Mouse (Mus musculus) heart, adult 2 months (tissue): ENCODE measurements around the gene Prrx1. TPM values are rescaled to one million over a fixed set of nuclear protein-coding genes. Genes with fewer than 3 reads are reported as not detected.

ENCODE experiments used
- DNase-seq, 2 experiments: peaks; one replicate each; pipeline ENCODE4 v3.0.0; 2021
- H3K27ac ChIP-seq: fragments of 200-600 bp; 2 replicates; pipeline ENCODE4 v1.8.1; 2022
- H3K27me3 ChIP-seq: fragments of 200-500 bp; 2 replicates; pipeline ENCODE4 v1.6.1; 2012; ENCODE audit warnings: mild to moderate bottlenecking, low read length, inconsistent platforms, mixed read lengths; ENCODE audit not compliant: control insufficient read depth, insufficient read depth
- H3K36me3 ChIP-seq: fragments of 200-500 bp; 2 replicates; pipeline ENCODE4 v1.6.1; 2012; ENCODE audit warnings: low read length, inconsistent platforms; ENCODE audit not compliant: control insufficient read depth, insufficient read depth
- H3K4me1 ChIP-seq: fragments of 200-500 bp; 2 replicates; pipeline ENCODE4 v1.6.1; 2011; ENCODE audit warnings: low read length; ENCODE audit not compliant: control insufficient read depth, insufficient read depth
- H3K4me3 ChIP-seq: fragments of 200-600 bp; 2 replicates; pipeline ENCODE4 v1.8.1; 2022
- H3K79me2 ChIP-seq: fragments of 200-500 bp; replicated peaks from 2 replicates; pipeline ENCODE4 v1.6.1; 2012; ENCODE audit warnings: mild to moderate bottlenecking, inconsistent platforms, low read length, moderate library complexity, mixed read lengths; ENCODE audit not compliant: control insufficient read depth, insufficient read depth
- H3K9ac ChIP-seq: fragments of 200-500 bp; 2 replicates; pipeline ENCODE4 v1.6.1; 2012; ENCODE audit warnings: low read depth, mild to moderate bottlenecking, control low read depth, inconsistent platforms, low read length, mixed read lengths
- CTCF ChIP-seq: fragments of 200-600 bp; IDR thresholded peaks from 2 replicates; pipeline ENCODE4 v1.8.1; 2022; ENCODE audit warnings: antibody characterized with exemption, mild to moderate bottlenecking, moderate library complexity
- EP300 ChIP-seq: fragments of 200-500 bp; IDR thresholded peaks from 2 replicates; pipeline ENCODE4 v1.6.1; 2011; ENCODE audit warnings: low read depth, low read length, control low read depth; ENCODE audit not compliant: insufficient read depth
- POLR2A ChIP-seq: fragments of 200-500 bp; IDR thresholded peaks from 2 replicates; pipeline ENCODE4 v1.6.1; 2011; ENCODE audit warnings: mild to moderate bottlenecking, low read depth, low read length, control low read depth; ENCODE audit not compliant: insufficient read depth
- WGBS: fragments of 180-500 bp; shearing (Covaris S2); methylation state at CpG from one replicate; pipeline ENCODE4 v1.1.7; 2018; 5-methylcytosine and 5-hydroxymethylcytosine counted together
- intact Hi-C: fragments of 180-260 bp; cut with DNase I; formaldehyde crosslinking; loops from one replicate; pipeline ENCODE4 v1.15.1; 2025
- polyA plus RNA-seq: library from polyadenylated mRNA; depleted of rRNA; stranded (reverse); fragments of >200 nt; gene quantifications from 2 replicates; pipeline ENCODE4 v1.2.3, GENCODE M21; 2012
- total RNA-seq, 2 experiments: library from RNA; stranded (reverse); gene quantifications; 2 replicates each; pipeline ENCODE4 v1.2.3; 2021

Prrx1 gene
- total and polyA plus RNA-seq, 3 experiments = 15.0 to 29.5 (median 28.1) TPM

GRCm38 (mm10) chr1:163357733-163358132 lies 44.2 kb upstream of the Prrx1 start:
- no peaks in the 10 kb centered on the region for H3K36me3 ChIP-seq
- H3K4me3 ChIP-seq = no peak overlapping the region
- H3K79me2 ChIP-seq = no peaks in the 10 kb centered on the region
- intact Hi-C loops = no loop called here
- DNase-seq = no peak
- H3K9ac ChIP-seq = no peak overlapping the region
- WGBS = 82% methylated on average over 6 of the region's 6 CpGs
- H3K4me1 ChIP-seq = no peaks in the 10 kb centered on the region
- TF ChIP-seq EP300 = no peak
- TF ChIP-seq CTCF = no peak
- no peak for TF ChIP-seq POLR2A
- H3K27me3 ChIP-seq = no peaks in the 10 kb centered on the region
- no peak overlapping the region for H3K27ac ChIP-seq

DNA sequence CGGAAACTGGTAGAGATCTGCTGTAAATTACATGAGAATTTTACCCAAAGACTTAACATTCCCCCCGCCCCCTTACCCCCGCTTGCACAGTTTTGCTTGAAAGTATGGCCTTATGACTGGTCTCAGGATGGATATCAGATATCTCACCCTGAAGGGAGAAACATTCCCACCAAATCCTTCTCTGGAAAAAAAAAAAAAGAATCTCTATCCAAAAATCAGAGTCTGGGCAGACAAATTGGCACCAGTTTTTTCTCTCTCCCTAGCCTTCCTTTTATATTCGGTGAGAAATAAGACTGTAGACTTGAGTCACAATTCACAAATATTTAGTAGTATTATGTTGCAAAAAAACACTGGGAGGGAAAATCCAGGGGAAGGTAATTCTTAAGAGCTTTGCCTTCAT lies 42.7 kb upstream of the Prrx1 start:
- Histone ChIP-seq H3K4me1 (no peaks in the 10 kb centered on the region), H3K27me3 (no peaks in the 10 kb centered on the region), H3K79me2 (no peaks in the 10 kb centered on the region), H3K36me3 (no peaks in the 10 kb centered on the region), H3K9ac (no peak overlapping the region), H3K27ac (no peak overlapping the region), H3K4me3 (no peak overlapping the region)
- intact Hi-C loops = no loop called here
- 78% methylated on average over 4 of the region's 4 CpGs for WGBS
- TF ChIP-seq EP300 = no peak
- DNase-seq = no peak

- TF ChIP-seq EP300 = no peak
- TF ChIP-seq CTCF = no peak
- no peak for TF ChIP-seq POLR2A
- intact Hi-C loops = no loop called here
- WGBS = 51% methylated on average over 3 of the region's 3 CpGs
These were observed 42.2 kb upstream of the Prrx1 start for GRCm38 (mm10) chr1:163355626-163356156.

GRCm38 (mm10) chr1:163350988-163351387 lies 37.5 kb upstream of the Prrx1 start:
- Histone ChIP-seq H3K9ac (no peak overlapping the region), H3K79me2 (no peaks in the 10 kb centered on the region), H3K4me1 (no peaks in the 10 kb centered on the region), H3K27me3 (no peaks in the 10 kb centered on the region), H3K4me3 (no peak overlapping the region), H3K27ac (no peak overlapping the region), H3K36me3 (no peaks in the 10 kb centered on the region)
- WGBS = 64% methylated on average over 3 of the region's 3 CpGs
- TF ChIP-seq CTCF (no peak), EP300 (no peak), POLR2A (no peak)
- intact Hi-C loops = no loop called here
- no peak for DNase-seq

More at GRCm38 (mm10) chr1:163355626-163356156, 42.2 kb upstream of the Prrx1 start:
- DNase-seq = no peak
- H3K27me3 ChIP-seq = no peaks in the 10 kb centered on the region
- H3K4me1 ChIP-seq = no peaks in the 10 kb centered on the region
- no peak overlapping the region for H3K4me3 ChIP-seq
- no peaks in the 10 kb centered on the region for H3K36me3 ChIP-seq
- H3K79me2 ChIP-seq = no peaks in the 10 kb centered on the region
- H3K9ac ChIP-seq = no peak overlapping the region
- no peak overlapping the region for H3K27ac ChIP-seq

DNA sequence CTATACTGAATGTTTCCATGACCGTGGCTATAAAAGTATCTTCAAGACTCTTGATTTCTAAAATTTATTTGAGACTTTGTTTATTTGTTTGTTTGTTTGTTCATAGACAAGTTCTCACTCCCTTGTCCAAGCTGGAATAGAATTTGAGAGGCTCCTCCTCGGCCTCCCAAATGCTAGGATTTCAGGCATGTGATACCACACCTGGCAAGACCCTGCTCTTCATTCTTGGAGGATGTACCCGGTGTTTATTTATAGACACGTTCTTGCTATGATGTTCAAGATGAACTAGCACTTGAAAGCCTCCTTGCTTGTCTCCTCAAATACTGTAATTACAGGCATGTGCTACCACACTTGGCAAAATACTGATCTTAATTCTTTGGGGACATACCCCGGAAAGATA lies 32.0 kb upstream of the Prrx1 start:
- no peak overlapping the region for H3K27ac ChIP-seq
- intact Hi-C loops = no loop called here
- no peak for DNase-seq
- H3K4me3 ChIP-seq = no peak overlapping the region
- no peaks in the 10 kb centered on the region for H3K4me1 ChIP-seq
- 66% methylated on average over 5 of the region's 5 CpGs for WGBS
- H3K79me2 ChIP-seq = no peaks in the 10 kb centered on the region
- H3K27me3 ChIP-seq = no peaks in the 10 kb centered on the region
- no peaks in the 10 kb centered on the region for H3K36me3 ChIP-seq
- TF ChIP-seq POLR2A = no peak
- TF ChIP-seq CTCF = no peak
- no peak for TF ChIP-seq EP300
- H3K9ac ChIP-seq = no peak overlapping the region

DNA sequence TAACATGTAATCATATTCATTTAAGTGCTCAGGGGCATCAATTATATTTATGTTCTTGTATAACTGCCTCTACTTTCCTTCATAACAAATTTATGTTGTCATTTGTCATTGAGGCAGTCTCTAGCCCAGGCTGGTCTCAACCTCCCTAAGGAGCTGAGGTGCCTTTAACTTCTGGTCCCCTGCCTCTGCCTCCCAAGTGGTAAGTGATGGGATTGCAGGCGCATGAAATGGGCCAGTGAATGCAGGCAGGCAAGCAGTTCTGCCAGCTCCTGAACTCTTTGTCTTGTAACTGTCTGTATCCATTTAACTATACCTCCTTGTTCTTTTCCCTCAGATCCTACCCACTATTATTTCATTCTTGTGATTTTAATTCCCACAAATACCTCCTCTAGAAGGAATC lies 31.4 kb upstream of the Prrx1 start:
- no peak overlapping the region for H3K4me3 ChIP-seq
- no peaks in the 10 kb centered on the region for H3K27me3 ChIP-seq
- no peaks in the 10 kb centered on the region for H3K36me3 ChIP-seq
- no peak overlapping the region for H3K27ac ChIP-seq
- no peaks in the 10 kb centered on the region for H3K79me2 ChIP-seq
- intact Hi-C loops = no loop called here
- 54% methylated on average over 1 of the region's 1 CpGs for WGBS
- DNase-seq = no peak
- no peaks in the 10 kb centered on the region for H3K4me1 ChIP-seq
- peak; percentile 46 for TF ChIP-seq CTCF
- TF ChIP-seq POLR2A = no peak
- H3K9ac ChIP-seq = no peak overlapping the region
